Mouse (Mus musculus) midbrain, embryonic 16.5 days (tissue): ENCODE data around the gene Pth. TPM values are rescaled to one million over a fixed set of nuclear protein-coding genes. Genes with fewer than 3 reads are reported as not detected.

ENCODE experiments used
- ATAC-seq: fragments of 200-750 bp; cut with Nextera tagmentation; 2 replicates; pipeline ENCODE4 v1.8.0; 2017; ENCODE audit warnings: moderate TSS enrichment
- H3K27ac ChIP-seq: fragments of 300-500 bp; sonication (generic); 2 replicates; pipeline ENCODE4 v1.5.1; 2014; ENCODE audit warnings: mild to moderate bottlenecking, low read length, mixed read lengths
- H3K27me3 ChIP-seq: fragments of 300-500 bp; sonication (generic); 2 replicates; pipeline ENCODE4 v1.6.1; 2014; ENCODE audit warnings: low read depth, low read length, mixed read lengths; ENCODE audit not compliant: control insufficient read depth, insufficient read depth
- H3K36me3 ChIP-seq: fragments of 300-500 bp; sonication (generic); 2 replicates; pipeline ENCODE4 v1.6.1; 2014; ENCODE audit warnings: mild to moderate bottlenecking, low read length, moderate library complexity, mixed read lengths; ENCODE audit not compliant: control insufficient read depth, insufficient read depth
- H3K4me1 ChIP-seq: fragments of 300-500 bp; sonication (generic); 2 replicates; pipeline ENCODE4 v1.6.1; 2014; ENCODE audit warnings: mild to moderate bottlenecking, low read length, mixed read lengths; ENCODE audit not compliant: control insufficient read depth, insufficient read depth
- H3K4me2 ChIP-seq: fragments of 300-500 bp; sonication (generic); 2 replicates; pipeline ENCODE4 v1.6.1; 2014; ENCODE audit warnings: mild to moderate bottlenecking, low read length, mixed read lengths
- H3K4me3 ChIP-seq: fragments of 300-500 bp; sonication (generic); 2 replicates; pipeline ENCODE4 v1.5.1; 2014; ENCODE audit warnings: low read depth, mild to moderate bottlenecking, low read length, moderate library complexity, mixed read lengths
- H3K9ac ChIP-seq: fragments of 300-500 bp; sonication (generic); 2 replicates; pipeline ENCODE4 v1.6.1; 2014; ENCODE audit warnings: low read depth, low read length, mixed read lengths
- H3K9me3 ChIP-seq: fragments of 300-500 bp; sonication (generic); replicated peaks from 2 replicates; pipeline ENCODE4 v1.6.1; 2014; ENCODE audit warnings: mild to moderate bottlenecking, low read length, mixed read lengths; ENCODE audit not compliant: control insufficient read depth, poor library complexity, severe bottlenecking
- WGBS: fragments of 180-500 bp; shearing (Covaris S2); extraction: QIAGEN DNeasy Blood & Tissue Kit; methylation state at CpG from one replicate; pipeline ENCODE4 v1.1.7; 2014; 5-methylcytosine and 5-hydroxymethylcytosine counted together
- polyA plus RNA-seq: library from polyadenylated mRNA; unstranded; fragments of >200 nt; fragmentation: Nextera tagmentation; extraction: Ambion mirVana; gene quantifications from 2 replicates; pipeline ENCODE4 v1.2.1, GENCODE M21; 2015

Pth gene
- not detected in 2 replicates for polyA plus RNA-seq

DNA sequence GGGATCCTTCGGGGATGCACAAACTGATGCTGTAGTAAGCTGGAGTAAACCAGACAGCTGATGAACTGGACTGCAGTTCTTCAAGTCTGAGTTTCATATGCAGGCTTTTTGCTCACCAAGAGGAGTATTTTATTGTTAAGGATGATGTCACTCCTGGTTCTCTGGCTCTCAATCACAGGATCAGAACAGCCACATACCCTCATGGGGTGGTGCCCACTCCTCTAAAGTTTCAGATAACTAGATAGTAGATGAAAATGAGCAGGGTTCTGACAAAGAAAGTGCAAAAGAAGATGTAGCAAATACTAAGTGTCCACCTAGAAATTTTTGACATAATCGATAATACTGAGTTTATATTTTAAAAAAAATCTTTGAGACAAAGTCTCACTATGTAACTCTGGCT, at the start of gene Pth:
Gene Pth, minus strand, starts transcription at position 101 of the 400 bp plus-strand sequence.
- Histone ChIP-seq H3K9ac (no peak within 1 kb of the TSS), H3K27ac (no peak within 1 kb of the TSS), H3K4me1 (no peaks in the 10 kb centered on the region), H3K27me3 (no peaks in the 10 kb centered on the region), H3K4me3 (no peak within 1 kb of the TSS), H3K9me3 (no peaks in the 10 kb centered on the region), H3K4me2 (no peak within 1 kb of the TSS), H3K36me3 (no peaks in the 10 kb centered on the region)
- 92% methylated on average over 2 of the region's 2 CpGs for WGBS
- ATAC-seq: no peak

DNA sequence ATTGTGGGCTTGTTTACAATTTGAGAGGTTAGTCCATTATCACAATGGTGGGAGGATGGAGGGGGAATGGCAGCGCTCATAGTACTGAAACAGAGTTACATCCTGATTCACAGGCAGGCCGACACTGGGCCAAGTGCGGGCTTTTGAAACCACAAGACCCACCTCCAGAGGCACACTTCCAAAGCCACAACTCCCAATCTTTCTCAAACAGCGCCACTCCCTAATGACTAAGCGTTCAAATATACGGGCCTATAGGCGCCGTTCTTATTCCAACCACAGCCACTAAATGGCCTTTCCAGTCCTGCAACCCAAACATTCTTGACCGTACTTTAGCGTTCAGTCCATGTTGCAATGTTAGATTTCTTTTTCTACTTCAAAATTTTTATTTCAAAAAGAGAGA, 47.9 kb upstream of the Pth start:
- Histone ChIP-seq H3K4me1 (no peaks in the 10 kb centered on the region), H3K9me3 (0 out of 2 replicates have a peak, but pooled peaks cover 3% of the 10 kb centered on the region), H3K4me2 (no peak overlapping the region), H3K27ac (no peak overlapping the region), H3K9ac (no peak overlapping the region), H3K36me3 (no peaks in the 10 kb centered on the region), H3K27me3 (no peaks in the 10 kb centered on the region), H3K4me3 (no peak overlapping the region)
- ATAC-seq: no peak
- WGBS: 88% methylated on average over 10 of the region's 10 CpGs

DNA sequence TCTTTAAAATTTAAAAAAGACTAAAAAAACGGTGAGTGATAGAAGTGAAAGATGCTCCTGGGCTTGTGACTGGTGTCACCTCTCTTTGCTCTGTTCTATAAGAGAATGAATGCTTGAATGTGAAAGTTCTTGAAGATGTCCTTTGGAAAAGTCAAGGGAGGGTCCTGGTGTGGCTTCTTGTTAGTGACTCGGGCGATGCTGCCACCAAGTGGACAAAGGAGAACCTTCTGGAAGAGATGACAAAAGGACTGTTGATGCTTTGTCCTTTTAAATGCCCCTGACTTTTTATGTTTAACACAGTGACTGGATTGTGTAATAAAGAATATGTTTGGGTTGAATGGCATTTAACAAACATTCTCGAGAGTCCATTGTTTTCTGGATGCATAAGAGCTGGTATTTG, 45.9 kb upstream of the Pth start:
- Histone ChIP-seq H3K9ac (no peak overlapping the region), H3K4me3 (no peak overlapping the region), H3K27ac (no peak overlapping the region), H3K4me1 (no peaks in the 10 kb centered on the region), H3K9me3 (no peaks in the 10 kb centered on the region), H3K4me2 (no peak overlapping the region), H3K27me3 (no peaks in the 10 kb centered on the region), H3K36me3 (no peaks in the 10 kb centered on the region)
- ATAC-seq: no peak
- 26% methylated on average over 4 of the region's 4 CpGs for WGBS

DNA sequence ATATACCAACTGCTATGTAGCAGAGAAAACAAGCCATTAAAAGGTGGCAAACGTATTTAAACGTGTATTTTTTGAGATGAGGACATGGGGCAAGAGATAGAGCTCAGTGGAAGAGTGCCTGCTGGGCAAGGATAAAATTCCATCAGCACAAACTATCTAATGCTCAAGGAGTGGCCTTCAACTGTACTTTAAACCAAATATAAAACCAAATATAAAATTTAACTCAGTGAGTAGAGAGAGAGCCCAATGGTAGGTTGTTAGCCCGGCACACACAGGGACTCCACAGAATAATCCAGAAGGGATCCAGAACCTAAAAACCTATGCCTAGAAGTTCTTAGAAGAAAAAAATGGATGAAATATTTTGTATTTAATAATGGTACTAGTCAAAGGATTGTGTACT, 45.1 kb upstream of the Pth start:
- Histone ChIP-seq H3K27ac (no peak overlapping the region), H3K9me3 (no peaks in the 10 kb centered on the region), H3K9ac (no peak overlapping the region), H3K4me1 (no peaks in the 10 kb centered on the region), H3K27me3 (no peaks in the 10 kb centered on the region), H3K36me3 (no peaks in the 10 kb centered on the region), H3K4me3 (no peak overlapping the region), H3K4me2 (no peak overlapping the region)
- ATAC-seq: no peak
- WGBS: 88% methylated on average over 3 of the region's 3 CpGs

DNA sequence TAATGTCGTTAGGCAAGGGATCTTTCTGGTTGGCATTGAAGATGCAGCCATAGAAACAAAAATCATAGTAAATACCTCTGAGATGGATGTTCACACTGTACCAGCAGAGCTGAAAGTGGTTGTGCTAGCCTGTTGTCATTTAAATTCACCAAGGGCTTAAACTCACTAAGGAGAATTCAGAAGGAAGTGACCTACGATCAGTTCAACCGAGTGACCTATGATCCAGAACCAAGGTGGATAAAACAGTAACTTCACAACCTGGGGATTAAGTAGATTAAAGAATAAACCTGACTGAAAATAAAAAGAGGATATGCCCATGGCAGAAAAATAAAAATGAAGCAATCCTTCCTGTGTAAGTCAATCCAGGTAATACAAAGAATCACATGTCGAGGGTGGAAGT, 44.5 kb upstream of the Pth start:
- 86% methylated on average over 4 of the region's 4 CpGs for WGBS
- no peak overlapping the region for H3K4me3 ChIP-seq
- no peaks in the 10 kb centered on the region for H3K9me3 ChIP-seq
- ATAC-seq: no peak
- H3K9ac ChIP-seq: no peak overlapping the region
- H3K4me2 ChIP-seq: no peak overlapping the region
- no peak overlapping the region for H3K27ac ChIP-seq
- no peaks in the 10 kb centered on the region for H3K4me1 ChIP-seq
- H3K36me3 ChIP-seq: no peaks in the 10 kb centered on the region
- no peaks in the 10 kb centered on the region for H3K27me3 ChIP-seq

DNA sequence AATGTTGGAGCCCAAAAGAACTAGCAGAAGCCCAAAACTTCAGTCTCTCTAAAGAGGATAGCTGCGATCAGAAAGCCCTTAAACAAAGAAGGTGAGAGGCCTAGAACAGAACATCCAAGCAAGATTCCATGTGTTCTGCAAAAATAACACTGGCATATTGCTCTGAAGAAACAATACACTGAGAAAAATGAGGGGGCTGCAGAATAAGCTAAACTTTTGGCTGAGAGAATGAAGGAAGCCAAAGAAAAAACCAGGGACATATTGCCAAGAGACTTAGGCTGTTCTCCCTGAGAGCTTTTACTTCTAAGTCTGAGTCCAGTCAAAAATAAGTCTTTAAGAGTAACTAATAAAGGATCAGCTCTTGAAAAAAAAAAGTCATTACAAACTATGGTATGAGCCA, 32.4 kb upstream of the Pth start:
- Histone ChIP-seq H3K9me3 (no peaks in the 10 kb centered on the region), H3K4me3 (no peak overlapping the region), H3K9ac (no peak overlapping the region), H3K27me3 (no peaks in the 10 kb centered on the region), H3K27ac (no peak overlapping the region), H3K4me1 (no peaks in the 10 kb centered on the region), H3K36me3 (no peaks in the 10 kb centered on the region), H3K4me2 (no peak overlapping the region)
- no peak for ATAC-seq
- 92% methylated on average over 1 of the region's 1 CpGs for WGBS

DNA sequence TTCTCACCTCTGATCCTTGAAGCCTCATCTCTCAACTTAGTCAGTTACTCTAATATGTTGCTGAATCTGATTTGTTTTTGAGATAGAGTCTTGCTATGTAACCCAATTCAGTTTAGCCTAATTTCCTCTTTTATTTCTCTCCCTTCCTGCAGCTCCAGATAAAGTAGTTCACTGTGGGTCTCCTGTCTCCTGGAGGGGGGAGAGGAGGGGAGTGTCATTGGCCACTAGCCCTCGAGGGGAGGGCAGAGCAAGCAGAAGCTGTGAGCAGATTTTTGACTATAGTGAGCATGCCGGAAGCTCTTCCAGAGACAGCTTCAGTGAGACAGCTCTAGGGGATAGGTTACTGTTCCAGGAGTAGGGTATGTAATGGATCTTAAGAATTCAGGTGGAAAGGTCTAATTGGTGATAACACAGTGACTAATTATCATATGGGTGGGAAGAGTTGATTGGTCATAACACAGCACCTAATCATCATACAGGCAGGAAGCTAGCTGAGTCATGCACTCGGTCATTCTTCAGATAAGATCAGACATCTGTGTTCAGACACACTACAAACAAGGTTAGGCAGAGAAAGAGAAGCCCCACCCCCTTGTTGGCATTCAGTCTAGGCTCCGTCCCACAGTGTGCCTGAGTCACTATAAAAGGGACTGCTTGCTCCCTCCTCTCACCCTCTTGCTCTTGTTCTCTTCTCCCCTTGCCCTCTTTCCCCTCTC, 30.9 kb upstream of the Pth start:
- Histone ChIP-seq H3K9me3 (no peaks in the 10 kb centered on the region), H3K9ac (no peak overlapping the region), H3K4me1 (no peaks in the 10 kb centered on the region), H3K27me3 (no peaks in the 10 kb centered on the region), H3K4me3 (no peak overlapping the region), H3K27ac (no peak overlapping the region), H3K4me2 (no peak overlapping the region), H3K36me3 (no peaks in the 10 kb centered on the region)
- 49% methylated on average over 4 of the region's 4 CpGs for WGBS
- no peak for ATAC-seq

DNA sequence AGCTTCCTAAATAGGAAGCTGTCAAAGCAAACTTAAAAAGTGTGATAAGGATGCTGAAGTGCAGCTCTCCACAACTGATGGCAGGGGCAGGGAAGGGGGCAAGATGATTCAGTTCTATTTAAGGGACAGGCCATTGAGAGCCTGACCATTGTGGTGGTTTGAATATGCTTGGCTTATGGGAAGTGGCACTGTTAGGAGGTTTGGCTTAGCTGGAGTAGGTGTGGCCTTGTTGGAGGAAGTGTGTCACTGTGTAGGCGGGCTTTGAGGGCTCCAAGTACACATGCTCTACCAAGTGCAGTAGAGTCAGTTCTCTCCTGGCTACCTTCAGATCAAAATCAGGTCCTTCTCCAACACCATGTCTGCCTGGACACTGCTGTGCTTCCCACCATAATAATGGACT, 28.2 kb upstream of the Pth start:
- Histone ChIP-seq H3K9me3 (no peaks in the 10 kb centered on the region), H3K4me1 (no peaks in the 10 kb centered on the region), H3K4me2 (no peak overlapping the region), H3K27ac (no peak overlapping the region), H3K9ac (no peak overlapping the region), H3K36me3 (no peaks in the 10 kb centered on the region), H3K27me3 (no peaks in the 10 kb centered on the region), H3K4me3 (no peak overlapping the region)
- no peak for ATAC-seq
- 95% methylated on average over 1 of the region's 1 CpGs for WGBS

DNA sequence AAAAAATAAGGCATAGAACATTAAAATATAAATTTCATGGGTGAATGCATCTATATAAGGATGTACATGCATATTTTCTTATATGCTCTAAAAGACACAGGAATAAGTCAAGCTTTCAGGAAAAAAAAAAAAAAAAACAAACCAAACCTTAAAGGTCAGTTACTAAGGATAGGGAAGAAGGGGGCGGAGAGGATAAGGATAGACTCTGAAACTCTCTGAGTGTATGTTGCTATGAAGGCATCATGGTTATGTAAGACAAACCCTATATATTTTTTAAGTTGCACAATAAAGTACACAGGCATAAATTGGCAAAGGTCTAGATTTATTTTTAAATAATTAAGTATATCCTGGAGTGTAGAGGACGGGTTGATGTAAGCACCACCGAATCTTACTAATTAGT, 26.9 kb upstream of the Pth start:
- Histone ChIP-seq H3K36me3 (no peaks in the 10 kb centered on the region), H3K9ac (no peak overlapping the region), H3K4me1 (no peaks in the 10 kb centered on the region), H3K4me3 (no peak overlapping the region), H3K27ac (no peak overlapping the region), H3K27me3 (no peaks in the 10 kb centered on the region), H3K4me2 (no peak overlapping the region), H3K9me3 (no peaks in the 10 kb centered on the region)
- ATAC-seq: no peak
- WGBS: 91% methylated on average over 3 of the region's 3 CpGs
